Mouse (Mus musculus) splenic B cell, adult 2 months (primary cell): ENCODE measurements around the gene Phlda1.
A peak's percentile ranks its signal among the peaks of the same experiment; 100 is the strongest.

Source experiments
- DNase-seq: peaks from one replicate; pipeline ENCODE4 v3.0.0-alpha.2; 2011; ENCODE audit warnings: low read depth, low spot score
- H3K27me3 ChIP-seq: 2 replicates; pipeline ENCODE4 v1.6.1; 2012; ENCODE audit warnings: mild to moderate bottlenecking, low read length, moderate library complexity, mixed read lengths; ENCODE audit not compliant: control insufficient read depth, poor library complexity, insufficient read depth, severe bottlenecking
- H3K36me3 ChIP-seq: 2 replicates; pipeline ENCODE4 v1.6.1; 2012; ENCODE audit warnings: mild to moderate bottlenecking, low read length, moderate library complexity, mixed read lengths; ENCODE audit not compliant: control insufficient read depth, poor library complexity, insufficient read depth, severe bottlenecking

The Phlda1 gene

DNA sequence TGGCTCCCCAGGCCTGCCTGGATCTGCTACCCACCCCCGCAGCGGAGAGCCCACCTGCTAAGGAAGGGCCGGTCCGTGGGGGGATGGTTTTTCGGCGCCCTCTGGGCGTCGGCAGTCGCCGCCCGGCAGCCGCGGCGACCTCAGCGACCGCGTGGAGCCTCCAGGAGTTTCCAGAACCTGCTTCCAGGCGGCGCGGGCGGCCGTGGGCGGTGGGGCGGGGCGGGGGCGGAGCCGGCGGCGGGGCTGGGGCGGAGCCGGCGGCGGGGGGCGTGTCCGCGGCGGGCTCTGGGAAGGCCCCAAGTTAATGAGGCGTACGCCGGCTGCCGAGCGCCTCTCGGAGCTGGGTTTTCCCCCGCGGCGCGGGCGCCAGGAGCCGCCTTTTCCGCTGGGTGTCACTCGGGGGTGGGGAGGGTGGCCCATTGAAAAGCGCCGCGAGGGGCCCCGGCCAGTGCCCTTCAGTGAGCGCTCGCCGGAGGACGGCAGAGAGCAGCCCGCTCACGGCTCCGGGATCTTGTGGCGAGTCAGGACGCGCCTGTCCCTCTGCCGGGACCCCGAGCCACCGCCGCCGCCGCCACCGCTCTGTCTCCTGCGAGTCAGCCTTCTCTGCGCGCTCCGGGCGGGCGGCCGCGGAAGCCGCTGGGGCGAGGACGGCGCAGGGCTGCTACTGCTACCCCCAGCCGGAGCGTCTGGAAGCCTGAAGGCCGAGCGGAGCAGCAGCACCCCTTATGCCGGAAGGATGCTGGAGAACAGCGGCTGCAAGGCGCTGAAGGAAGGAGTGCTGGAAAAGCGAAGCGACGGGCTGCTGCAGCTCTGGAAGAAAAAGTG is at the start of gene Phlda1:
Gene Phlda1 (plus strand): TSS at position 186 of the 825 bp plus-strand sequence.
- Histone ChIP-seq H3K36me3 (no peaks in the 10 kb centered on the region), H3K27me3 (no peaks in the 10 kb centered on the region)
- peak; percentile 95 for DNase-seq

DNA sequence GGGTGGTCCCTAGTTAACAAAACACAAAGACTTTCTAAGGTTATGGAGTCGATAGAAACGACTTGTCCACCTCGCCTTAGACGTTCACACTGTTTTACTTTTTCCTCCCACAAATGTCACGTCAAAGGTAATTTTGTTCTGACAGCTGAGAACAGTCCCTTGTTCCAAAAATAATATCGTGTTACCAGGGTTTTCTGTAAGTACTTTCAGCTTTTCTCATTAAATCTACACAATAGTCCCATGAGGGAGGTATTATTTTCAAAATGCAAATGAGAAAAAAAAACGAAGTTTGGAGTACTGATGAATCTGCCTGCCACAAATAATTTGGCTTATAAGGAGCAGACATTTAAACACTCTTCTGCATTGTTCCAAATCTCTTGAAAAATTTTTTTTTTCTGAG is 48.0 kb upstream of the Phlda1 start:
- no peaks in the 10 kb centered on the region for H3K36me3 ChIP-seq
- DNase-seq, result no peak
- H3K27me3 ChIP-seq, result no peaks in the 10 kb centered on the region

DNA sequence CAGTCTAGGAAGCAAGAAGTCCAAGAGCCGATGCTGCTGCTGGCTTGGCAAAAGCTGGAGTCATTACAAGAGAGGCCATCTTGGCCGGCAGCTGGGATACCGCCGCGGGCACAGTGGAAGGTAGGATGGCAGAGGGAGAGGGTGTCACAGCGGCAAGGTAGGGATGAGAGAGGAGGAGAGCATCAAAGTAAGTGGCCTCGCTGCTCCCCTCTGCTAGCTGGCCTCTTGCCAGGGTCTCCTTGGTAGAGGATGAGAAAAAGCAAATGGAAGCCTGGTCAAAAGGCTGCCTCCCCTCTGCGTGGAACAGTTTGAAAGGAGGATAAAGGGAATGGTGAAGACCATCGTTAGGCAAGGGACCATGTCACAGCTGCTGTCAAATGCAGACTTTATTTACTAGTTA is 47.0 kb upstream of the Phlda1 start:
- no peak for DNase-seq
- Histone ChIP-seq H3K36me3 (no peaks in the 10 kb centered on the region), H3K27me3 (no peaks in the 10 kb centered on the region)

DNA sequence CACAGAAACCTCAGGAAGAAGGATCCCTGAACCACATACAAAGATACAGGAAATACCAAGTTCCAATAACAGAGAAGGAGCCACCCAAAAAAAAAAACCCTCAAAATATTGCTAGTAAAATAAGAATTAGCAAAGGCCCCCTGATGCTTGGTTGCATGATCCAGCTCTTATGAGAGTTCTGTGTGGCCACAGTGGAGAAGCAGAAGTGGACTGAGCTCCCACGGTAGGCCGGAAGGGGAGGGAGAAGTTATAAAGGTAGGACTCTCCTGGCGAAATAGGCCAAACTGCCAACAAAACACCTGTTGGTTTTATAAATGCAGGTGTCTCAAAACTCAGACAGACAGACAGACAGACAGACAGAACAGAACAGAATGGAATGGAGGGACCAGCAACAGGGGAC is 46.2 kb upstream of the Phlda1 start:
- no peaks in the 10 kb centered on the region for H3K36me3 ChIP-seq
- DNase-seq, result no peak
- H3K27me3 ChIP-seq, result no peaks in the 10 kb centered on the region

DNA sequence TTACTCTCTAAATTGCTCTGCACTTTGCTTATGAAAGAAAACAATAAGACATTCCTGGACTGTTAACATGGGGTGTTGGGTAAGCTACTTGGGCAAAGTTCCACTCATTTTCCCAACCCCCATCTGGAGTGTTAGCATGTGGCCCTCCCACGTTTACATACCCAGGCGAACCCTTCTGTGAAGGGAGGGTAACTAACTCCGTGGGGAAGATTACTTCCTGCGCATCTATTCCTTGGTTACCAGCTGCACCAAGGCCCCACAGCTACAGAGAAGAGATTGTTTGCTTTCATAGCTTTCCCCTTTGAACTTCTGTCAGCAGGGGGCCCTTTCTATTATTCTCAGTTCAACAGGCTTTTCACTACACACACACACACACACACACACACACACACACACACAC is 45.7 kb upstream of the Phlda1 start:
- DNase-seq, result no peak
- H3K27me3 ChIP-seq, result no peaks in the 10 kb centered on the region
- no peaks in the 10 kb centered on the region for H3K36me3 ChIP-seq

DNA sequence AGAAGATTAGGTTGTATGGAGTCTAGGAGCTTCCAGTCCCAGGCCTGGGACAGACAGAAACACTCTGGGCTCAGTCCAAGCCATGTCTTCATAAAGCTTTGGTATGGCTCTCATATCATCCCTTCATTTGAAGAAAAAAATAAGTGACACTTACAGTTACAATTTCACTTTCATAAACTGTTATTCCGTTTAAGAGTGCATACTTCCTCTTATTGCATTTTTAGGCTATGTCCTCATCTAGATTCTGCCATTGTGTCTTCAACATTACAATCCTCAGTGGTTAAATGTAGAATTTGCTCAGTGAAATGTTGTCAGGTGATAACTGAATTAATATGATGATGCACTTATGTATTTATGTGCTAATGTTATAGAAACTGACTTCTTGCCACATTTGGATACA is 41.3 kb upstream of the Phlda1 start:
- Histone ChIP-seq H3K27me3 (no peaks in the 10 kb centered on the region), H3K36me3 (no peaks in the 10 kb centered on the region)
- peak; percentile 72 for DNase-seq

DNA sequence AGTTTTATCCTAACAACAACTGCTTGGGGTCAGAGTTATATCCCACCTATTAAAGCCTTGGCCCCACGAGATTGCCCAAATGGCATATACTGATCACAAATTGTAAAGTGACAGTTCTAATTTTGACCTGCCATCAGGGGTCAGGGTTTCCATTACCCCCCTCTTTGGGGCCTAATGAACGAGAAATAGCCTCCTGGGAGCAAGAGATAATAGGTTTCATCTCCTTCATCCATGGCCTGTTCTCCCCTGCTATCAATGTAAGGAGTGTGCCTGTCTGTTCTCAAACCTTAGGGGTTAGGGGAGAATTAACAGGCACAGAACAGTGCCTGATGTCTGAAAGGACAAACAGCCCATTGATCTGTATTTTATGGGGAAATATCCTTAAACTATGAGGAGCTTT is 40.7 kb upstream of the Phlda1 start:
- DNase-seq, result no peak
- no peaks in the 10 kb centered on the region for H3K27me3 ChIP-seq
- H3K36me3 ChIP-seq, result no peaks in the 10 kb centered on the region

DNA sequence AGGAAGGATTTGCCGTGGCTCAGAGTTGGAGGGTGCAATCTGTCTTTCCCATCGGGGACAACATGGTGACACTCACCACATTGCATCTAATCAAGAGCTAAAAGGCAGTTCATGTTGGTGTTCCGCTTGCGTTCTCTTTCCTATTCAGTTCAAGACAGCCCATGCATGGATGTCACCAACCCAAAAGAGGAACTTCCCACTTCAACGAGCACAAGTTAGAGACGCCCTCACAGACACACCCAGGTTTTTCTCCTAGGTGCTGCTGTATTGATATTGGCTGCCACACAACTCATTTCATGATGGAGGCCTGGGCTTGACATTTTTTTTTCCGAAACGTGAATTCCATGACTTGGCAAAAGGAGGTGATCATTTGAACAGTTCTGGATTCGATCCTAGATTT is 34.9 kb upstream of the Phlda1 start:
- DNase-seq, result peak; percentile 92
- no peaks in the 10 kb centered on the region for H3K27me3 ChIP-seq
- H3K36me3 ChIP-seq, result no peaks in the 10 kb centered on the region

DNA sequence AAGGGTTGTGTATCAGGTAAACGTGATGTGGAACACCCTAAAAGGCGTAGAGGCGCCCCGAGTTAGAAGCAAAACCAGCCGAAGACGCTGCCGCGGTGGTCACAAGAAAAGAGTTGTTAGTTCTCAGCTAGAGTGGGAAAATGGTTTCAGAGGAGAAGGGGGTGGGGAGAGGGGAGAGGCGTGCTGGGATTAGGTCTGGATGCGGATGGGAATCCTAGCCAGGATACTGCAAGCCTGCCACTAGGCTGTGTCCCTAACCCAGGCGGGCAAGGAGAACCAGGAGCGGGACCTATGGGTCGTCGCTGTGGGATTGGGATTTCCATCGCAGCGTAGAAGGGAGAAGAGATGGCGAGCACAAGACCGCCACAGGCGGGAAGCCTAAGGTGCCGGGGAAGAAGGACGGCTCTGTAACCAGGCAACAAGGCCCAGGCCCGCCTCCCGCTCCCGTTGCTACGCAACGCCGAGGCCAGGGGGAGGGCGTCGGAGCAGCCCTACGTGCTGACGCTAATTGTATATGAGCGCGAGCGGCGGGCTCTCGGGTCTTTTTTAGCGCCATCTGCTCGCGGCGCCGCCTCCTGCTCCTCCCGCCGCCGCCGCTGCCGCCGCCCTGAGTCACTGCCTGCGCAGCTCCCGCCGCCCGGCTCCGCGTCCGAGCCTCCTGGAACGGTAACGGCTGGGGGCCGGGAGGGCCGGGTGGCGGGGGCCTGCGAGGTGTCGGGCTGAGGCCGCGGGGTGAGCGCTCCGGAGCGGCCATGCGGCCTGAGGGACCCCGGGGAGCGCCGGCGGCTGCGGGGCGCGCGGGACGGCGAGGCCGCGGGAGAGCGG is 33.2 kb upstream of the Phlda1 start, which contains the start of gene Nap1l1:
Gene Nap1l1 (plus strand): TSS at position 538 of the 825 bp plus-strand sequence.
- no peaks in the 10 kb centered on the region for H3K27me3 ChIP-seq
- no peaks in the 10 kb centered on the region for H3K36me3 ChIP-seq
- DNase-seq, result peak; percentile 98

DNA sequence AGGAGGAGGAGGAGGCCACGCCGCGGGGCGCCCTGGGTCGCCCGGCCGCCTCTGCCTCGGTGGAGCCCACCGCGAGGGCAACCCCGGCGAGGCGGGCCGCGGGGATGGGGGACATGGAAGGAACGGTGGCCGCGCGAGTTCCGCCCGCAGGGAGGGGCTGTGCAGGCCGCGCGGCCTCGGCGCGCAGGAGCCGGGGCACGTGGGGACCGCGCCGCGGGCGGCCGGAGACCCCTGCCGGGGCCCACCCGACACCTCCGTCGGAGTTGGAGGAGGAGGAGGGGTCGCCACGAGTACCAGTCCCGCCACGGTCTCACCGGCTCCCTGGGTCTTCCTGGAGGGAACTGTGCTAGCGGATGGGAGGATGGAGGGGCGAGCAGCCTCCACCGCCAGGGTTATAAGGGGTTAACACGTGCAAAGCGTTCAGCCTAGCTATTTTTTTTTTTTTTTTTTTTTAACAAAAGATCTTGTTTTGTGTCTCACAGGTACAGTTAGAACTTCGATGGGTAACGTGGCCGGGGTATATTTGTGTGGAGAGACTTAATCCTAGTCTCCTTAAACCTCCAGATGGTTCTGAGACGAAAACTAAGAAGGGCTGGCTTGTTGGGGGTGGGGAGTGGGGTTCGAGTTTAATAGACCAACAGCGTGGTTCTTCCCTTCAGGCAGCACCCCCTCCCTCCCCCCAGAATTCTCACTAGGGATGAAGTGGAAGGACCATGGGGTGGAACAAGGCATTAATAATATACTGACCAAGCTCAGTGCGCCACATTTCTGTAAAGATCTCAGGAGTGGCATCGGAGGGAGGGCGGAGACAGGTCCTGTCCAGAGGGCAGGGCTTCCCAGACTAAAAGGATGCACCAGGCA is 32.3 kb upstream of the Phlda1 start:
- H3K36me3 ChIP-seq, result no peaks in the 10 kb centered on the region
- DNase-seq, result peak; percentile 42
- H3K27me3 ChIP-seq, result no peaks in the 10 kb centered on the region

DNA sequence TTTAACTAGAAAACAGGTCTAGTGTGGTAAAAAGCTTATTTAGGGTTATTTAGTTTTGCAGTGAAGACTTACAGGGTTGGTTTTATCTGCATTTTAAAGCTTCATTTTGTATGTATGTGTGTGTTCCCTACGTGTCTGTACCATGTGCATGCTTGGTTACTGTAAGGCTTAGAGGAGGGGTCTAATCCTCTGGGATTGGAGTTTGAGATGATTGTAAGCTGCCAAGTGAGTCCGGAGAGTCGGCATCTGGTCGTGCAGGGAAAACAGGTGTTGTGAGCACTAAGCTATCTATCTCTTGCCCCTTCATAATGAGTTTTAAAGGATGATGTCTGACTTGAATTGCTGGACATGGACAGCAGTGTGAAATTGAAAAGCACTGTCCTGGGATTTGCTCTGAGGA is 29.8 kb upstream of the Phlda1 start:
- no peaks in the 10 kb centered on the region for H3K36me3 ChIP-seq
- DNase-seq, result no peak
- H3K27me3 ChIP-seq, result no peaks in the 10 kb centered on the region

DNA sequence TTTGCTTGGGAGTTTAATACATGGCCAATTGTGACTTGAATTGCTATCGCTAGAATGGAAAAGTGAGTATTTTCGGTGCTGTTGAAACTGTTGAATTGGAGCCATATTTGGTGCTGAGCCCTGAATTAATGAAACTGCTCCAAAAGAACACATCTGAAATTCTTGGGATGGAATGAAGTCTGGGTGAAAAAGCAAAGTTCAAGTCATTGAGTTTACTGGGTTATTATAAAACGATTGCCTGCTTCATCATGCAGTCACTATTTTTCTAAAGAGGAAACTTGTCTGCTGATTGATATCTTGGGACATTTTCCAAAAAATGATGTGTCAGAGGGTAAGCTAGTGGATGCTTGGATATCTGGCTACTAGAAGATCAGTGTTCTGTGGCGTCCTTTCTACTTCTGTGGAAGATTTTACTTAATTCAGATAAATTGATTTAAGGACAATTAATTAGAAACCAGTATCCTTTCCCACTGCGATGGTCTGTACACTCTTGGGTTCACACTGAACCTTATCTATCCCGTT is 29.0 kb upstream of the Phlda1 start:
- Histone ChIP-seq H3K36me3 (no peaks in the 10 kb centered on the region; the same call in 1 of the 2 replicates), H3K27me3 (no peaks in the 10 kb centered on the region)
- DNase-seq, result no peak

DNA sequence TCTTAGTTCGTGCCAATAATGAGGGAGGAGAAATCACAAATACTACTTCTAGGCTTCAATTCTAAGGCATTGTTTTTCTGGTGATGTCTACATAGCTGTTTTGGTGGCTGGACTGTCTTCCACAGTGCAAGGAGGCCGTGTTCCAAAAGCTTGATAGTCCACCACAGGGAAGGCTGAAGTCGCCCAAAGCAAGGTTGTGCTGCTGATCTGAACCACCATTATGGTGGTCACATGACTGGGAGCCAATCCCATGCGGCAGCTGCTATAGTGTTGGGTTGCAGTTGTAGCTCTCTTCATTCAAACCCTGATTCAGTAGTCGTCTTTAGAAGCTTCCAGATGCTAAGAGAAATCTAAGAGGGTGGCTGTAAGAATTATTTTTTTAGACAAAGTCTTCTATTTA is 26.5 kb upstream of the Phlda1 start:
- no peaks in the 10 kb centered on the region; the same call in none of the 2 replicates for H3K36me3 ChIP-seq
- no peak for DNase-seq
- no peaks in the 10 kb centered on the region for H3K27me3 ChIP-seq

DNA sequence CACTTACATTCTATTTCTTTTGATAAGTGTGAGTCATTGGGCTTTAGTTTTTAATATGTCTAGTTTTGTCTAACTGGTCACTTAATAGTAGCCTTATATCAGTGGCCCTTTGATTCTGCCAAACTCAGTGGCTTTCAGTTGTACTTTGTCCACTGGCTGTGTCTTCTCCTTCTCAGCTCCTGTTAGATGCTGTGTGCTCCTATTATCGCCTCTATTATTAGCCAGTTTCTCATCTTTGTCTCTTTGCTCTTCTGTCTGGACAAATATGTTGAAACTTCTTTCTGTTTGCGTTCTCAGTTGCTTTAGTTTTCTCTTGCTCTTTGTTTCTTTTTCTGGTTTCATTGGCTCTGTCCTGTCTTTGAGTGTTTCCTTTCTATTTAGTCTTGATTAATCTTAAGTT is 23.4 kb upstream of the Phlda1 start:
- no peaks in the 10 kb centered on the region for H3K27me3 ChIP-seq
- H3K36me3 ChIP-seq, result no peaks in the 10 kb centered on the region; the same call in none of the 2 replicates
- DNase-seq, result no peak
